Mouse (Mus musculus) kidney, adult 18-20 months (tissue): ENCODE results near the gene Hint3.
"Not testable (repeated sequence)": the region's sequence is repeated elsewhere in the genome, so short reads cannot be mapped to it uniquely, and the experiment has no call there.

Source experiments
- DNase-seq: peaks from one replicate; pipeline ENCODE4 v3.0.0; 2021

The Hint3 gene

DNA sequence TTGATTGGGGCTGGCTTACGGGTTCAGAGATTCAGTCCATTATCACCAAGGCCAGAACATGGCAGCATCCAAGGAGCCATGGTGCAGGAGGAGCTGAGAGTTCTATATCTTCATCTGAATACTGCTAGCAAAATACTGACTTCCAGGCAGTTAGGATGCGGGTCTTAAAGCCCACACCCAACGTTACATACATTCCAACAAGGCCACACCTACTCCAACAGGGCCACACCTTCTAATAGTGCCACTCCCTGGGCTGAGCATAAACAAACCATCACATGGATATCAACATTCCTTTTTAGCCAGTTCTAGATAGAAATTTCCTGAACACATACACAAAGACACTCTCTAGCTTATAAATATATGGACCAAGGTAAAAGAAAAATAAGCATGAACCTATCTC is at the start of gene Hint3:
Gene Hint3, minus strand, starts transcription at position 120 of the 400 bp plus-strand sequence.
- no peak for DNase-seq

DNA sequence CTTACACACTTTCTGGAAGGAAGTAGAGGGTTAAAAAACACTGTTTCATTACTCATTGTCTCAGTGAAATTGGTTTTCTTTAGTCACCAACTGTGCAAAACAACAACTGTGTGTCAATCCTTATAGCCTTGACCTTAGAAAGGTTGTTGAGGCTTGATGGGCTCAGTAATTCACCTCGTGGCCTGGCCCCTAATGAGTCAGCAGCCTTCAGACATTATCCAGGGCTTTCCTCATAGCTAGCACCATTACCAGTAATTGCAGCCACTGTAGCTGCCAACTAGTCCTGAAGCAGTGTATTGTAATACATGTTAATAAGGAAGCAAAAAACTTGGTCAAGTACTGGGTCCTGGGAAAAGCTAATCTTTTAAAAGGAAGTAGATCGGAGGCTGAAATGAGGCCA is 48.6 kb upstream of the Hint3 start:
- no peak for DNase-seq

DNA sequence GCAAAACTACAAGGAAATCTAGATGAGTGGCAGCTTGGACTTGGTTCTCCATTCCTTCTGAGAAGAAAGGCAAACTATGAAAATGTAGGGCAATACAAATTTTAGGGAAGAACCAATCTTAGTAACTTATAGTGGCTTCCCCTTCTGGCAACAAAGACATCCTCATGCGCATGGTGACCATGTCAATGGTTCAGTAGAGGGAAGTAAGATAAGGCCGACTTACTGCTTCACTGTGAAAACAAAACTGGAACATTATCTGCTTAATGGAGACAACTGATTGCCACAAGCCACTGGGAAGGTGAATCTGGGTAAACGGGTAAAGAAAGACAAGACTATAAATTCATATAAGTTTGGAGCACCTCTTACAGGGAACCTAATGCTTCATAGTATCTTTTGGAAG is 45.4 kb upstream of the Hint3 start:
- DNase-seq, result no peak

- no peak for DNase-seq
Observed at GRCm38 (mm10) chr10:30666580-30666979, 37.1 kb upstream of the Hint3 start.

DNA sequence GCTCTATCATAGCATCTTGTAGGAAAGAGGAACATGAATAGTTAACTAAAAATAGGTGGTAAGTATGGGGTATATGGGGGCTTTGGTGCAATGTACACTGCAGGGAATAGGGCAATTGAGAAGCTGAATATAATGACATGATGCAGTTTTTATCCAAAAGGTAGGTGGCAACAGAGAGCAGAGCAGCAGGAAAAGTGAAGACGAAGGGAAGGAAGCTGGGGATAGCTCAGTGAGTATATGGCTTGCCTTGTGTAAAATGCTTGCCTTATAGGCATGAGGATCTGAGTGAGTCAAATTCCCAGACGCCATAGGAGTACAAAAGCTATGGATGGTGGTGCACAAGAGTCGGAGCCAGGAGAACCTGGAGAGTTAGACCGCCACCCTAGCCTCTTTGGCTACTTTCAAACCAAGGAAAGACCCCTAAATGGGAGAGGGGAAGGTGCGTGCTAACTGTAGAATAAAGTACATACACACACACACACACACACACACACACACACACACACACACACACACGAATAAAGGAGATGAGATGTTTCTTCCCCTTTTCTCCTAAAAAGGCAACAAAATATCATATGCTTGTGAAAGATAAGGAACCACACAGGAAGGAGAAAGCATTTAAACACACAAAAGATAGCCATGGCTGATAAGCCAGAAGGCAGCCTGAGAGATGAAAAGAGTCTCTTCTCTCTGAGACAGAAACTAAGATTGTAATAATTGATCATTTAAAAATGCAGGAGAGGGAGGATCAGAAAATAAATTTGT is 31.3 kb upstream of the Hint3 start:
- DNase-seq, result no peak

- no peak for DNase-seq
Observed at GRCm38 (mm10) chr10:30655655-30656054, 26.2 kb upstream of the Hint3 start.

DNA sequence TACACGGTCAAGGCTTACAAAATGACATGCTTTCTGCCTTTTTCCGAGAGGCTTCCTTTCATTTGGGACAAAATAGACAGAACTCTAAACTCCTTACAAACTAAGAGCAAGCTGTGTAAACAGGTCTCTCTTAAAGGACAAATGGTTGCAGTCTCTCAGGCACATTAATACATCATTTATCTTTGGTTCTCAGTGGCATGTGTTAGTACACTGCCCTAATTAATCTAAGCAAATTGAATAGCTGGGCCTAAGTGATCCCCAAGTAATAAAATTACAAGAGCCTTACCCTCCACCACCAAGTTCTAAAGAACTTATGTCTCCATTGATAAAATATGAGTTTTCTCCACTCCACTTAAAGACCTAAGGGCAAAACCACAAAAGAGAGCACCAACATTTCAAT is 18.2 kb upstream of the Hint3 start:
- no peak for DNase-seq

GRCm38 (mm10) chr10:30638216-30638615 is 8.8 kb upstream of the Hint3 start:
- no peak for DNase-seq

- not testable (repeated sequence) for DNase-seq
Observed at GRCm38 (mm10) chr10:30636474-30637154, 7.2 kb upstream of the Hint3 start.

DNA sequence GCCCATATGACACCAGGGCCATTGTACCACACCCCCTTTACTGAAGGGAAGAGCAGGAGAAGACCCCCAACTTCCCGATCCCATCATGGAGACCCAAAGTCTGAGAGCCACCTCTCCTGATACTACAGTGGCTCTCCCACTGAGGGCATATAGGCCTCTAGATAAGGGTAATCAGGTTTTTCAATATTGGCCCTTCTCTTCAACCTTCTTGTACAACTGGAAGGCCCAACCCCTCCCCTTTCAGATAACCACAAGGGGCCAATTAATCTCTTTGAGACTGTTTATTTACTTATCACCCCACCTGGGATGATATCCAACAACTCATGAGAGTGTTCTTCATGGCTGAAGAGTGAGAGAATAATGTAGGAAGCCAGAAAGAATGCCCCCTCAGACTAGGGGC is 3.3 kb upstream of the Hint3 start:
- DNase-seq, result no peak

DNA sequence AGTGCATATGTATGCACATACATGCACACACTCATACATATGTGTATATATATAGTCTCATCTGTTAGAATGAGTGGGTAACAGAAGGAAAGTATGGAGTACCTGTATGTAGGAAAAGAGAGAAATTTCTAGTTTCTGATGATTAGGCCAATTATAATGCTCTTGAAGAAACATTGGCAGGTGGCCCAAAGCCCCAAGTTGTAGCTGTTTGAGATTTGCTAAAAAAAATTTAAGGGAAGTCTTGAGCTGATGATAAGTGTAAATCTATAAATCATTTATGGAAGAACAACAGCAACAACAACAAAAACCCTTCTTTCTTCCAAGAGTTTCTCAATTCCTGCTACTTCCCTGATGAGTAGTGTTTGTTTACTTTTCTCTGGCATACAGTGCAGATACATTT is 545 bp upstream of the Hint3 start:
- DNase-seq, result no peak

DNA sequence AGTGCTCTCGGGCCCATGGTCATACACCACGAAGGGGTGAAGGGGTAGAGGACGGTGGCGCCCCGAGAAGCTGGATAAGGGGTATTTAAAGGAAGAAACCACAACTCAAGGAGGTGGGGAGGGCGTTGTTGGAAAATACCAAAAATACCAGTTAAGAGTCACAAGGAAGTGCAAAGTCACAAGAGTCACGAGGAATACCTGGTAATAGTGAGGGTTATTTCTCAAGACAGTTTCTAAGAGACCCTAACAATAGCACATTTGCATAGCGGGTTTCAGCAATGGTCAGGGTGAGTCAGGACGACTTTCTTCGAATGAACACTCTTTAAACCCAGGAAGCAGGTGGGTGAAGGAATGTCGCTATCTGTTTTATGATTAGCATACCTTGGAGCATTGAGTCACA is 988 bp downstream of the Hint3 start:
- DNase-seq, result not testable (repeated sequence)

DNA sequence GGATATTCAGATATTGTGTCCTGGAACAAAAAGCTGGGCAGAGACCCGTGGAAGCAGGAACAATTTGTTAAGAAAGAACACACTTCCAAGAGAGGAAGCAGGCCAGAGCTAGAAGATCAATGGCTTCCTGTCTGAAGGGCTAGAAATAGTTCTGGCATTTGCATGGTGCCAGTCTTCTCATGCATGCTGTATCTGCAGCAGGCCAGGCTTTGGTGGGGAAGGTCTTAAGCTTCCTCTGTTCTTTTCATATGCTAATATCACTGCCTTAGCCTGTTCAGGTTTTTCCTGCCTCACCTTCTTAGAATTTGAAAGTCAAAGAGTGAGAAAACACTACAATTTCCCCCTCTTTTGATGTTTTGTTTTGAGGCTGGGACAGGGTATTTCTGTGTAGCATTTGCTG is 1.9 kb downstream of the Hint3 start:
- no peak for DNase-seq

GRCm38 (mm10) chr10:30624161-30625019 is 5.0 kb downstream of the Hint3 start:
- DNase-seq, result no peak

DNA sequence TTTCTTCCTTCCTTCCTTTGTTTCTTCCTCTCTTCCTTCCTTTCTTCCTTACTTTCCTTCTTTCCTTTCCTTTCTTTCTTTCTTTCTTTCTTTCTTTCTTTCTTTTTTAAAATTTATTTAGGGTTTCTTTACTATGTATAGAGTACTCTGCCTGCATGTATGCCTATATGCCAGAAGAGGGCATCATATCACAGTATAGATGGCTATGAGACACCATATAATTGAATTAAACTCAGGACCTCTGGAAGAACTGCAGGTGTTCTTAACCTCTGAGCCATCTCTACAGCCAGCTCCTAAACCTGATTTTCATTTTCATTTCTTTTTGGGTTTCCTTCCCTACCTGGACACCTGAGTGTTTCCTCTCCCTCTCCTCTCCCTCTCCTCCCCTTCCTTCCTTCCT is 6.5 kb downstream of the Hint3 start:
- no peak for DNase-seq

GRCm38 (mm10) chr10:30618918-30619210 is 10.6 kb downstream of the Hint3 start:
- no peak for DNase-seq

GRCm38 (mm10) chr10:30618091-30618917 is 11.1 kb downstream of the Hint3 start:
- DNase-seq, result peak; percentile 98

DNA sequence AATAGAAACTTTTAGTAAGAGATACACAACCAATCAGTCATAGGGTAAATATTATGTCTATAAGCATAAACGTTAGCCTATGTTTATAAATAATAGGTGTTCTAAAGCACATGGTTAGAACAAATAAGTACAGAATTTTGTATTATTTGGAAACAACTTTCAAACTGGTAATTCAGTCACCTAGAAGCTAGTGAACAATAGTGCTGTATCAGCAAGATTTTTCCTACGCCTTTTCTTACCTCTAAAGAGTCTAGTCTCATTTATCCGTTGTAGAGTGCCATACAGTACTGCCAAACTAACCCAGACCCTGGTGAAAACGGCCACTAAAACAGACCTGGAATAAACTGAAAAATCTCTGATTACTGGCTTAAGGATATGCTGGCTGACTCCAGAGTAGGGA is 16.4 kb downstream of the Hint3 start:
- DNase-seq, result no peak

DNA sequence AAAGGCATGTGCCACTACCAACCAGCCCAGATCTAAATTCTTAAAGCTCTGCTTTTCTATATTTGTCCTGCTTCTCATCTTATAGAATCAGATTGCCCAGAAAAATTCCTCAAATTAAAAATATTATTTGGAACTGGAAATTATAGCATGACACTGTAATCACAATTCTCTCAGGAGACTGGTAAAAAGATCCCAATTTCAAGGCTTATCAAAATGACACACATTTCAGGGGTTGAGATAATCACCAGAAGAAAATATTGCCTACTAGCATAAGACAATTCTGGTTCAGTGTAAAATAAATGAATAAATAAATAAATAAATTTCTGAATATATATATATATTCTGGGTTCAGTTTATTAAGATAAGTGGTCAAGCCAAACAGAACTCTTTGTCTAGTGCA is 19.8 kb downstream of the Hint3 start:
- DNase-seq, result no peak

- no peak for DNase-seq
Observed at GRCm38 (mm10) chr10:30608109-30608508, 21.3 kb downstream of the Hint3 start.

DNA sequence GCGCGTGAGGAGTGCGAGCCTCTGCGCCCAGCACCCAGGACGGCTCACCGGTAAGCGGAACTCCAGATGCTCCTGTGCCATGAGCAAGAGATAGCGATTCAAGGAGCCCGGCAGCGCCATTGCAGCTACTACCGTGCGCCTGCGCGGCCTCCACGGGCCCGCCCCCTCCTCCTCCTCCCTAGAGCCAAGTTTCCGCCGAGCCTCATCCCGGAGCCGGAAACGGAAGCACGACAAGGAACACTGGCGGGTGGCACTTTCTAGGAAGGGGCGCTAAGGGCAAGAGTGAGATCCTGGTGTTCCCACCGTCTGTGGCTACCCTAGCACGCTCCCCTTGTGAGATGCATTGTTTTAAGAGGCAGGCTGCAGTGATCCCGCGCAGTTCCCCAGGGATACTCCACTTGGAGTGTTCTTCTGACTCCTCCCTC is 28.9 kb downstream of the Hint3 start, which contains the start of gene Trmt11:
Gene Trmt11, minus strand, starts transcription at position 208 of the 425 bp plus-strand sequence.
- peak; percentile 92 for DNase-seq

- DNase-seq, result no peak
Observed at GRCm38 (mm10) chr10:30600094-30600534, 29.3 kb downstream of the Hint3 start.

DNA sequence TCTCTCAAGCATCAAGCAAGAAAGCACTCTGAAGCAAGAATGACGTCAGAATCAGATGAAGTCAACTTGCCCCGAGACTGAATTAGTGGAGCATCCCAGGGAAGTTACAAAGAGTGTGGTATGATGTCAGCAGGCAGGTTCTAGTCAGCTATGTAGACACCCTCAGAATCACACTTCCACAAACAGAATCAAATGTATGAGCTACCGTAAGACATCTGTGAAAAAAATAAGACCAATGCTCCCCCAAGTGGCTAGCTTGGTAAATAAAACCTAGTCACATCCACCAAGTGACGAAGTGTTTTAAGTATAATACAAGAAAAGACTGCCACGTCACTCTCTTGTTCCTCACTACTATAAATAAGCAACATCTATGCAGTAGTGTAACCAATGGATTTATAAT is 42.4 kb downstream of the Hint3 start:
- DNase-seq, result no peak
